23 mouse cellular contexts compared by ENCODE assay signal in genomic region chr8:81792649-81793048, GRCm38 (mm10).
"Had no signal": no experiment of that assay in that cellular context is flagged by ENCODE, and none has a peak within 500 bp of the region (broad histone marks: within the 10 kb centered on the region; RNA-seq: fewer than 3 reads in every experiment).

No protein-coding gene starts in this region.

- H3K27ac ChIP-seq: gastrocnemius, adult 2 months; heart, embryonic 10.5 days; hindbrain, embryonic 10.5 days; hindbrain, embryonic 13.5 days; left cerebral cortex, adult 2 months; limb, embryonic 10.5 days; limb, embryonic 12.5 days; liver, embryonic 13.5 days; liver, embryonic 15.5 days had no signal

- H3K4me3 ChIP-seq: gastrocnemius, adult 2 months; heart, embryonic 10.5 days; heart, embryonic 12.5 days; hindbrain, embryonic 10.5 days; hindbrain, embryonic 13.5 days; left cerebral cortex, adult 2 months; limb, embryonic 10.5 days; limb, embryonic 12.5 days; liver, embryonic 13.5 days; liver, embryonic 15.5 days had no signal

- H3K36me3 ChIP-seq: heart, embryonic 10.5 days; heart, embryonic 12.5 days; hindbrain, embryonic 10.5 days; hindbrain, embryonic 13.5 days; limb, embryonic 10.5 days; limb, embryonic 12.5 days; liver, embryonic 13.5 days; liver, embryonic 15.5 days had no signal

- H3K4me1 ChIP-seq: heart, embryonic 10.5 days; heart, embryonic 12.5 days; hindbrain, embryonic 10.5 days; hindbrain, embryonic 13.5 days; limb, embryonic 10.5 days; limb, embryonic 12.5 days; liver, embryonic 13.5 days; liver, embryonic 15.5 days had no signal

- H3K4me2 ChIP-seq: heart, embryonic 12.5 days; hindbrain, embryonic 13.5 days; limb, embryonic 12.5 days; liver, embryonic 11.5 days; liver, embryonic 13.5 days; liver, embryonic 15.5 days had no signal

- H3K9me3 ChIP-seq: heart, embryonic 10.5 days; heart, embryonic 12.5 days; hindbrain, embryonic 10.5 days; hindbrain, embryonic 13.5 days; limb, embryonic 10.5 days; limb, embryonic 12.5 days; liver, embryonic 13.5 days; liver, embryonic 15.5 days had no signal

- H3K27me3 ChIP-seq: heart, embryonic 12.5 days; hindbrain, embryonic 13.5 days; limb, embryonic 12.5 days; liver, embryonic 13.5 days; liver, embryonic 15.5 days had no signal

- ATAC-seq: hindbrain, embryonic 16.5 days; intestine, embryonic 16.5 days had no signal

- DNase-seq: gastrocnemius, adult 2 months; gastrocnemius, postnatal 10 days; gastrocnemius, postnatal 25 days; heart, adult 18-20 months; heart, postnatal 10 days; heart, postnatal 4 days; kidney, adult 11 months; kidney, adult 2 months; kidney, postnatal 14 days; kidney, postnatal 36 days; liver; liver, embryonic 13.5 days had no signal

- H3K9ac ChIP-seq: heart, embryonic 12.5 days; hindbrain, embryonic 13.5 days; limb, embryonic 12.5 days; liver, embryonic 13.5 days; liver, embryonic 15.5 days had no signal
